Mouse (Mus musculus) adrenal gland, adult 2 months (tissue): Measurements from ENCODE around the gene Sdr9c7. TPM values are rescaled to one million over a fixed set of nuclear protein-coding genes. Genes with fewer than 3 reads are reported as not detected.

Experiments
- DNase-seq: peaks from one replicate; pipeline ENCODE4 v3.0.0; 2021
- long read RNA-seq: library from polyadenylated mRNA; stranded (forward); transcript quantifications from one replicate; pipeline ENCODE4 v2.0.0, GENCODE M21; 2021
- polyA plus RNA-seq: library from polyadenylated mRNA; depleted of rRNA; stranded (reverse); fragments of >200 nt; gene quantifications from 2 replicates; pipeline ENCODE4 v1.2.3, GENCODE M21; 2012; rRNA removed
- total RNA-seq, 2 experiments: library from RNA; stranded (reverse); gene quantifications; 2 replicates each; pipeline ENCODE4 v1.2.3; 2021

Gene Sdr9c7
- total RNA-seq (1 to 10 TPM in 1 of 2 experiments, under 1 TPM in 1; 0.41 to 1.9 TPM), polyA plus RNA-seq (0.74 and 0.85 TPM in 2 replicates)
- long read RNA-seq = 0 reads

DNA sequence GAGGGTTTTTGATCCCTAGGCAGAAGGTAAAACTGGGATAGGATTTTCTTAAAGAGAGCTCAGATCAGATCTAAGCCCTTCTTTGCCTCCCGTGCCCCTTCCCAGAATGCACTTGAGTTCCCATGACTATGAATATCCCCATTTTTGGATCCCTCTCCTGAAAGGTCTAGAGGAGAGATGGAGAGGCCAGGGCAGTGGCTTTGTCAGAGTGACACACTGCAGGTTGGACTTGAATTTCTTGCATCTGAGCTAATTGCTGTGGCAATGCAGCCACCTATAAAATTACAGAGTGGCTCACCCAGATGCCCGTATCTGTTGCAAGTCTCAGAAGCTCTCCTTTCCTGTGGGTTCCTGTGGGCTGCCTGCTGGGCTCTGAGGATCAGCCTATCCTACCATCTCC is at the start of gene Sdr9c7:
TSS of gene Sdr9c7 (plus strand) at position 301 of the 400 bp plus-strand sequence.
- no peak for DNase-seq

DNA sequence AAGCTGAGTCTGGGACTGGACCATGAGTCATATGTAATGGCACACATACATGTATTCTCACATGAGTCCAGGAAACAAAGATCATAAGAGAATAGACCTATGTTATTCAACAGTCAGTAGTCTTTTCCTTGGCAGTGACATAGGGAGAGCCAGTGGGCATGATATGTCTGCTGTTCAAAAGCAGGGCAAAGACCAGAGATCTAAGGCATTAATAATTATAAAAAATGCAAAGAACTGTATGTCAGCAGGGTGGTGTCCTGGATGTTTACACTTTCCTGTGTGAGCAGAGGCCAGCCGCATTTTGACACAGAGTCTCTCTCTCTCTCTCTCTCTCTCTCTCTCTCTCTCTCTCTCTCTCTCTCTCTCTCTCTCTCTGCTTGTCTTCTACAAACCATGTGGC is 48.7 kb upstream of the Sdr9c7 start, which contains the start of gene Rdh19:
TSS of gene Rdh19 (plus strand) at position 301 of the 400 bp plus-strand sequence.
- no peak for DNase-seq

DNA sequence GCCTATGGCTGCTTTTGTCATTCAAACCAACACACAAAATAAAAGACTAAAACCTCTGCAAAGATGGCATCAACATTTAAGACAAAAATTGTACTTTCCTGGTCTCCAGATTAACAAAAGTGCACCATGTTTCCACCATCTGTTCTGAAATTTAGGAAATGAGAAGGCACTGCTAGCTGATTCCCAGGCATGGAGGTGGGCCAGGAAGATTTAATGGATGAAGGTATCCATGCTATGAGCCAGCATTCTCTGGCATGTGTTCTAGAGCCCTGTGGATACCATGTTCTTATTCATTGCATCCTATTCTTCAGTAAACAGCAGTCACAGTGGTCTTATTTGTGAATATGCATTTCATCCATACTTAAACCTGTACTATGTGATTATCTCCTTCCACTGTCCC is 41.9 kb upstream of the Sdr9c7 start:
- no peak for DNase-seq

DNA sequence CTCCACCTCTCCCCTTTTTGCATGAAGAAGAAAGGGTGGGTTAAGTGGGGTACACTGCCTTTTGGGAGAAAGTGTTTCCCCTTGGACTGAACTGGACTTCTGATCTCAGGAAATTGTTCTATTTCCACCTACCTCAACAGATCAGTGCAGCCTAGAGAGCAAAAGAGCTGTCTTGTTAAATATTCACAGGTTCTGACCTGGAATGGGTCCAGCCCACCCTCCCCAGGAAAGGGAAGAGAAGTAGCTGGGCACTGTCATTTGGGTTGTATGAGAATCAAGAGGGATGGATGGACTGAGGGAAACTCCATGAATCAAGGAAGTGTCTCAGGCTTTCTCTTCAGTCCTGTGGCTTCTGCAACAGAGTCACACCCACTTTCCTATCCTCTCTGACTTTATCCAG is 33.4 kb upstream of the Sdr9c7 start:
- DNase-seq = no peak

DNA sequence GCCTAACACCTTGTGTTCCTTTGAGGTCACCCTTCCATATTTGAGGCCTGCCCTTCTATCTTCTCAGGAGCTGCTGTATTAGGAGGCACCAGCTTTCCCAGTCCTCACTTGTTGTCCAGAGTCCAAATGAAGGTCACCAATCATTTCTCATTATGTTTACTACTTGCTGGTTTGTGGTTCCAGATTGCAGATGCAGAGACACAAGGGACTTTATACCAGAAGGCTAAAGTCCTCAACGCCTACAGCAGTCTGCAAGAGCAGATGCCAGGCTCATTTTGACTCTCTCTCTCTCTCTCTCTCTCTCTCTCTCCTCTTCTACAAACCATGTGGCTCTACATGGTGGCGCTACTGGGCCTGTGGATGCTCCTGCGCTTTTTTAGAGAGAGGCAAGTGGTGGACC is 32.1 kb upstream of the Sdr9c7 start, which contains the start of gene Rdh16f2:
TSS of gene Rdh16f2 (plus strand) at position 243 of the 400 bp plus-strand sequence.
- no peak for DNase-seq

DNA sequence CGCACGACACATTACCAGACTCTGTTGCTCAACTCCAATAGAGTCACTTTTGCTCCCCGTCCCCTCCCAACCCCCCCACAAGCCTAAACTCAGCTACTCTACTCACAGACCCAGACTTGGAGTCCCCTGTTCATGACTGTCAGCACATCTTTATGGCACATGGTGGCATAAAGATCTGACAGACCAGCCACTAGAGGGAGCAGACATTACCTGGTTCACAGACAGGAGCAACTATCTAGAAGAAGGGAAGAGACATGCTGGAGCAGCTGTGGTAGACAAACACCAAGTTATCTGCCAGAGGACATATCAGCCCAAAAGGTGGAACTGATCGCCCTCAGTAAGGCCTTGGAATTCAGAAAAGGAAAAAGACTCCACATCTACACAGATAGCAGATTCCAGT is 25.8 kb upstream of the Sdr9c7 start:
- peak; percentile 39 for DNase-seq

DNA sequence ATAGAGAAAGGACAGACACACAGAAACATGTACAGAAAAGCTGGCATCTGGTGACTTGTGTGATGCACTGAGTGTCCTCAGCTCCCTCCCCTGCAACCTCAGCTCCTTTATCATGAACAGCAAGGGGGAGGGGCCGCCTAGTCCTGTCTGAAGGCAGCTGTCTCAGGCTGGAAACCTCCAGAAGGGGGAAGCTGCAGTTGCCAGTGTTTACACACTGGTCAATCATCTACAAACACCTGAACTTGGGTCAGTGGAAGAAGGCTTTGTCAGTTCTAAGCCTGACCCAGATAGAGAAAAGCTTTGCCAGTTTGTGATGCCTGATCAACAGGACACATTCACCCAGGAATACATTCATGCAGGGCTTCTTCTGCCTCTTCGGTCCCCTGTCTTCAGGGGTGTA is 20.6 kb upstream of the Sdr9c7 start:
- DNase-seq = no peak

DNA sequence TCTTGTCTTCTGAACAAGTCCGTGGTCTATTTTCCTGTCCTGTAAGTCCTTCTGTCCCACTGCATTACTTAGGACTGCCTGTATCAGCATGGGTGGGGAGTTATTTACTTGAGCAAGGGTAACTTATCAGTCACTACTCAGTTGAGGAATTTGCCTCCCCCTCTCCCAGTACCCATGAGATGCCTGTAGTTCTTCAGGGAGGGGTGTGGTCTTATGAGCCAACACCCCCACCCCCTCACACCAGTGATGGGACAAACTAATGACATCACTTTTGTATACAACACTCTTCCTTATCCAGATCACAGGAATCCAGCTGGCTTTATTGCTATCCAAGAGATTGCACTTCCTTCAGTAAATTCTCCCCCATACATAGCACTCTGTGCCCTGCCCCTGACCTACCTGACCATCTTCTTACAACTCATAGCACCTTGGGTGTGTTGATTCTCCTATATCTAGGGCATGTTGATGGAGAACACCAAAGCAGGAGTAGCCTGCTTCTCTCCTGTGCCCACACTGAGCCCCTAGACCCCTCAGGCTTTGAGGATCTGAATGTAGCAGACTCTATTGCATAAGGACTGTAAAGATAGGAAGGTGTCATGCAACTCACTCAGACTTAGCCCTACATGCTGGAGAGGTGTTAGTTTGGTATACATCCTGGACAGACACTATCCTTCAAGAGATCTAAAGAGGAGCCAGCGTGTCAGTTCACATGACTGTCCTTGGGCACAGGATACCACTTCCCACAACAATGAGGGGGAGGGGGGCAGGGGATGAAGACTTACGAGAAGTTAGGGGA is 19.9 kb upstream of the Sdr9c7 start:
- DNase-seq = no peak

DNA sequence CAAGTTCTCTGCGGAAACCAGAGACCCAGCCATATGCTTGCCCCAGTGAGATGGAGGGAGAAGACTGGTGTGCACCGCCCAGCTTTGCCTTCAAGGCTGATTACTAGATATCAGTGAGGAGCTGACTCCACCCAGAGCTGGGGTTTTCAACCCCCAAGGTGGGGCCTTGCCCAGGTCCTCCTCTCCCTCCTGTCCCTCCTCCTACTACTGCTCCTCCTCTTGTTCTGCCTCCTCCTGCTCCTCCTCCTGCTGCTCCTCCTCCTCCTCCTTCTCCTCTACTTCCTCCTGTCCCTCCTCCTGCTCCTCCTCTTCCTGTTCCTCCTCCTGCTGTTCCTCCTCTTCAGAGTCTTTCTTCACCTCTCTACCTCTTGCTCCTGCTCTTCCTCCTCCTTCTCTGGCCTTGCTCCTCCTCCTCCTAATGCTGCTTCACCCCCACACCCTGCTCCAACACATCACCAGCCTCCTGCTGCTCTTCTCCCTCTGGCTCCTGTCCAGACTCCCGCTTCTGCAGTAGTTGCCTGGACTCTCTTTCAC is 19.1 kb upstream of the Sdr9c7 start:
- no peak for DNase-seq

DNA sequence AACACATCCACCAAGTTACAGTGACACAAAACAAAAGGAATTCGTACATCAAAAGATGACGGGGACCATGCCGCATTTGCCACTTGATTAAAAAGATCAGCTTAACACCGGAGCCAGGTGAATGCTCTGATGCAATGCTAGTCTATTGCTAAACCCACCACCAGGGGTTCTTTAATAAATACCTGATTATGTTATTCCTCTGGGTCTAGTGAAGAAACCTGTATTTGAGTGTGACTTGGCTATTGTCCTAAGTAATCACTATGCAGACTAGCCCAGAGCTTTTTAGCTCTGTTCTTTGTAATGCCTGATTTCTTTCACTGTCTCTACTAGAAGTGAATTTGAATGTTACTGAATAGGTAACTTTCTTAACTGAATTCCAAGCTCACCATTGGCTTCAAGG is 17.3 kb upstream of the Sdr9c7 start:
- DNase-seq = no peak

DNA sequence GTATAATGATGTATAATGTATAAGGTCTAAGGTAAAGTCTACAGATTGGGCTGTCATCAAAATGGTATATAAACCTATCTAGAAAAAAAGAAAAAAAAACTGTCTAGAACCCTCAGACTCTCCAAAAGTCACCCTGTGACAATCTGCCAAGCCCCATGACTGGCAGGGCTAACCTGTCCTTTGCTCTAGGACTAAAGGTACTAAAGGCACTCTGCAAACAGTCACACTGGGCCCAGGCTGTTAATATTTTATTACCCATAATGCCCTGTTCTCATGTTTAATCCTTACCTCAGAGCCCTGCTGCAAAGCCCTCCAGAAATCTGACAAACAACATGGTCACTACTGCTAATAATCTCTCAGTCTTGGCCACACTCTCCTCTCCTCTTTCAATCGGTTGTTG is 11.8 kb upstream of the Sdr9c7 start:
- no peak for DNase-seq

DNA sequence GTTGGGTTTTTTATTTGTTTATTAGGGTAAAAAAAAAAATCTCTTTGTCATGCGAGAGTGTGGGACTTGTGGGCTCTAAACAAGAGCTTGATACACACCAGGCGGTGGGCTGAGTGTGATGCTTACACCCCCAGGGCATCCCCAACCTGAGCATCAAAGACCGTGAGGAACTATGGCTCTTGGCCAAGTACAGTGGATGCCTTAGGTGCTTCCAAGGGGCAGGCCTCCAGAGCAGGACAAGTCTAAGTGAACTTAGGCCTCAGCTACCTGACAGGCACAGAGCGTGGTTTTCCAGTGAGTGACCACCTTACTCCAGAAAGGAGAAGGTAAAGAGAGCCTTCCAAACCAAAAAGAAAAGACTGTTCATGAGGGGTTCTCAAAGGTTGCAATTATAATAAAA is 11.3 kb upstream of the Sdr9c7 start:
- DNase-seq = no peak

DNA sequence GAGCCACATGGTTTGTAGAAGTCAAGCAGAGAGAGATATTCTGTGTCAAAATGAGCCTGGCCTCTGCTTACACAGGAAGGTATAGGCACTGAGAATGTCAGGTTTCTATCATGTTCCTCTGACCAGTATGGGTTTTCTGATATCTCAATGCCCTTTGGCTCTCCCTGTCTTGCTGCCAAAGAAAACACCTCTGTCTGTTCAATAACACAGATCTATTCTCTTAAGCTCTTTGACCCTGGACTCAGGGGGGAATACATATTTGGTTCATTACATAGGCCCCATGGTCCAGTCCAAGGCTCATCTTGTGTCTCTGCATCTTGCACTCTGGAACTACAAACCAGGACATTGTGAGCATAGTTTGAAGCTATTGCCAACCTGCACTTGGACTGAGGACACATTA is 9.7 kb upstream of the Sdr9c7 start, which contains the start of gene Rdh7:
TSS of gene Rdh7 (minus strand) at position 213 of the 400 bp plus-strand sequence.
- DNase-seq = no peak

DNA sequence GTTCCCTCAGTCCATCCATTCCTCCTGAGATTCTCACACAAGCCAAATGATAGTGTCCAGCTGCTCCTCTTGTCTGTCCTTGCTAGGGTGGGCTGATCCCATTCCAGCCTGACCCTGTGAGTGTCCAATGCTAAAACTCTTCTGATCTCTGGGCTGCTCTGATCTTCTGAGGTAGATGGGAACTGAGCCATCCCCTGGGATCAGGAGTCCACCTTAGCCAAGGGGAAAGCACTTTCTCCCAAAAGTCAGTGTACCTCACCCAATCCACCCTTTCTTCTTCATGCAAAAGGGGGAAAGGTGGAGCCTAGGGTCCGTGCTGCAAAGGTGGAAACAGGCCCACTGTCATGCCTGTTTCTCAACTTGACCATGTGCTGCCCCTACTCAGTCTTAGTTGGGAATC is 6.8 kb upstream of the Sdr9c7 start:
- DNase-seq = no peak

DNA sequence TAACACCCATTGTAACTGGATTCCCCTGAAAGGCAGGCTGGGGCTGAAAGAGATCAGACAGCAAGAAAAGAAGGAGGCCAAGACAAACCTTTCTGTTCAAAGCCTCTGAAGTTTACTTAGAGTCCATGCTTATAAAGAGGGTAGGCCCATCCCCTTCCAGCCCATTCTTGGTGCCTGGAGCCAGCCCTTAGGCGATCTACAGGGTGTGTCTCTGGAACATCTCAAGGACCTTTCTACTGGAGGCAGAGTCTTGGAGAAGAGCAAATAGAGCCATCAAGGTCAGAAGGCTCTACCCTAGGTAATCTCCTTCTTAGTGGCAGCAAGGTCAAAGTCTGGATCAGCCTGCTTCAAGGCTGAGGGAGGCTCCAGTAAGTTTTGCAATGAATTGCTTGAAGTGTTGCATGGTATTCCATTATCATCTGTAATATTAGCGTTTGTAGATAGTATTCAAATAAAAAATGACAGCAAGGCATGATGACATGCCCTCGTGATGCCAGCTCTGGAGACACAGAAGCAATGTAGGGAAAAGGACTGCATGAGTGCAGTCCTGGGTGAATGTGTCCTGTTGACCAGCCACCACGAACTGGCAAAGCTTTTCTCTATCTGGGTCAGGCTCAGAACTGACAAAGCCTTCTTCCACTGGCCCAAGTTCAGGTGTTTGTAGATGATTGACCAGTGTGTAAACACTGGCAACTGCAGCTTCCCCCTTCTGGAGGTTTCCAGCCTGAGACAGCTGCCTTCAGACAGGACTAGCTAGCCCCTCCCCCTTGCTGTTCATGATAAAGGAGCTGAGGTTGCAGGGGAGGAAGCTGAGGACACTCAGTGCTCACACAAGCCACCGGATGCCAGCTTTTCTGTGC is 4.9 kb upstream of the Sdr9c7 start:
- peak; percentile 8 for DNase-seq

DNA sequence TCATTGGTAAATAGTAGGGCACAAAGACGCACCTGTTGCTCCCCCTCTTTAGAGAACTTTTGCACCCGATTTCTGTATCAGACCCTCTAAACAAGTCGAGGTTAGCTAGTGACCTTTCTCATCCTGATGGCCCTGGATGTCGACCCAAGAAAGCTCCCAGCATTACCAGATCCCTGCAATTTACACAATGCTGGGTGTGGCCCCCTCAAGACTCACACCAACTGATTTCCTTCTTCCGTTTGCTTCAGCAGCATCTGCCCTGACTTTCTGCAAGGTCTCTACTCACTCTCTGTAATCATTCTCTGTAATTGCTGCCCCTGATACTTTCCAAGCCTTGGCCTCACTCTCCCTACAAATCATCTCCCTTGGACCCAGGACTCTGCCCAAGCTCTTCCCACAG is 1.6 kb upstream of the Sdr9c7 start:
- no peak for DNase-seq

DNA sequence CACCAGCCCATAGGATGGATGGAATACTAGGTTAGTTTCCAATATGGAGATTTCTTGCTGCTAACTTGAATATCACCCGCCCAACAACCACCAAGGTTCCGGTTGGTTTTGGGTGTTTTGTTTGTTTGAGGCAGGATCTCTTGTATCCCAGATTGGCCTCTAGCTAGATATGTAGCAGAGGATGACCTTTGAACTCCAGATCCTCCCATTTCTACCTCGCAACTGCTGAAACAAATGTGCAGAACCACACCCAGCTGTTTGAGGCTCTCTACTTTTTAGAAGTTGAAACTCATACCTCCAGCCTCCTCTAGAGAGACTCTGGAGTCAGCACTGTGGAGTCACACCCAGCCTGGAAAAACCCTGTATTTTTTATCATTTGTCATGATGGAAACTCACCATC is 812 bp upstream of the Sdr9c7 start:
- no peak for DNase-seq

DNA sequence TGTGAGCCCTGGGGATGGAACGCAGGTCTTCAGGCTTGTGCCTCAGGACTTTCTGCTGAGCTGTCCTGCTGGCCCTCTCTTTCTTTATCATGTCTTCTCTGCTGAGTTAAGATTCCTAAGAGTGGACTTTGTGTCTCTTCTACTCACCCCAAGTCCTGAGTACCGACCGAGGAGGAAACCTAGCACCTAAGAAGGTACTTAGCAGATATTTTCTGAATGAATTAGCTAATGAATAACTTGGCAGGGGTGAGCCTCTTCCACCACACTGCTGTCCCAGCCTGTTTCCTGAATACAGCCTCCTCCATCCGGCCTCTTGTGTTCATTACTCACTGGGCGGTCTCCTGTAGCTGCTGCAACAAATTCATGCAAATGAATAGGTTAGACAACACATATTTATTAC is 1.5 kb downstream of the Sdr9c7 start:
- no peak for DNase-seq

DNA sequence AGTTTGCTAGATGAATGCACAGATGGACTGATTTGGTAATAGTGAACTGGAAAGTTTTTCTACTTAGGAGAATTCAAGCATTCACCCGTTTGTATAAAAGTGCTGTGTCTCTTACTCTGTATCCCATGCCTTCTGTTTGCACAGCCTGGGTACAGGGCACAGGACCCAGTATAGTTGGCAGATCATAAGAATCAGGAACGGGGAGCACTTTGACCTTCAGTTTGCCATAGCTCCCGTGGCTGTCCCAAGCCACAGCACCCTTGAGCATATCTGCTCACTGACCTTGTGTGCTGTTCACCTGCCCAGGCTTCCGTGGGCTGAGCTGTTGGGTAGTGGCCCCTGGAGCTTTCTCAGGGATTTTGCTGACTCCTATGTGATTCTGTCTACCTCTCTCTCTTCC is 3.4 kb downstream of the Sdr9c7 start:
- no peak for DNase-seq

DNA sequence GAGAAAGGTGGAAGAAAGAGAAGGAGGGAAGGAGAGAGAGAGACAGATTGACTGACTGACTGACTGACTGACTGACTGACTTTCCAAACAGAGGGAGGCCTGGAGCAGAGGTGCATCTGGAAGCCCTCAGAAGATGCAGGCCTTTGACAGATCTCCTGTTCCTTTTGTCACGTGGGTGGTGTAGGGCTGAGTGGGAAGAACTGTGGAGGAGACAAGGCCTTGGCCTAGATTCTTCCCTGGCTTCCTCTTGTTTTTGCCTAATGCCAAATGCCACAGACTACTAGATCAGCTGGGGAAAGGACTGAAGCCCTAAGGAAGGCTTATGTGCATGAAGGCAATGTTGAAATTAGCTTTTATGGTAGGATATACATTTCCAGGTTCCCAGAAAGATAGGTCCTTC is 4.8 kb downstream of the Sdr9c7 start:
- DNase-seq = peak; percentile 77

DNA sequence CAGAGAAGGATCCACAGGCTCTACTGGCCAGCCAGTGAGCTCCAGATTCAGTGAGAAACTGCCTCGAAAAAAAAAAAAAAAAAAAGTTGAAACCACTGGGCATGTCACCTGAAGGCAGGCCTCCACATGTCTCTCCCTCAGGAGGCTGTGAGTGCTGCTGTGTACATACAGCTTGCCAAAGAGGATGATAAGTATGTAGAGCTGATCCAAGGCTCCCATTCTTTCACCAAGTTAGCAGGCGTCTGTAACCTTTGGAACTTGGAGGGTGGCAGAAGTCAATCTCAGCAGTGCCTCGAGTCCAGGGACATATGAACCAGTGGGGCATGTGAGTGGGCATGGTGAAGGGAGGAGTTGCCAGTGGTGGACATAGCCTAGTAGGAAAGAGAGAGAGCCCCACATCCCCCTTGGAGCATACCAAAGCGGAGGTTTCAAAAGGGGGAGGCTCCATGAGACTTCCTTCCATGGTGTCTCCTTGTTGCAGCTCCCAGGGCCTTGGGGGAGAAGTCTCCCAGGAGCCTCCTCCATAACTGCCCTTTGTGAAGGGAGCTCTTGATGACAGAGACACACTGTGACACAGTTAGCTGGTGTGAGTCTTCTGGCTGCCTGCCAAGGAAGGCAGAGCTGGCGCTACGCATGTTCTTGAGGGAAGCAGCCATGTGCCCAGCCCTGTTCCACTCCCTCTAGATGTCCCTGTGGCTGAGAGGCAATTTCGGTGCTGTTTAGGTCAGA is 6.6 kb downstream of the Sdr9c7 start:
- DNase-seq = peak; percentile 86

DNA sequence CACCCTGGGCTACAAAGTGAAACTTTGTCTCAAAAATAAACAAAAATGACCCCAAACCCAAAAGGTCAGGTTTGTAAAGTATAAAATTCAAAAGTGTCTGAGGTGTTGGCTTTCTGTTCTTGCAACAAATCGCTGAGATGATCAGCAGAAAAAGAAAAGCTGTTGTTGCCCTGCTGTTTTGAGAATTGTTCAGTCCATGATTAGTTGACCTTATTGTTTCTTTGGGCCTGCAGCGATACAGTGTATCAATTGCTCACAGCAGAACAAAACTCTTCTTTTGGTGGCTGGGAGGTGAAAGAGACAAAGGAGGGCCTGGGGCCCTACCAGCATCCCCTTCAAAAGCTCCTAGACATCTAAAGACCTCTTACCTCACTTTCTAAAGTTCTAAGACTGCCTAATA is 7.8 kb downstream of the Sdr9c7 start:
- no peak for DNase-seq
